Mouse (Mus musculus) hindbrain, embryonic 16.5 days (tissue): ENCODE measurements around the gene Ap3m1. TPM values are rescaled to one million over a fixed set of nuclear protein-coding genes. Genes with fewer than 3 reads are reported as not detected.

Experiments
- ATAC-seq: fragments of 200-750 bp; cut with Nextera tagmentation; 2 replicates; pipeline ENCODE4 v1.8.0; 2017; ENCODE audit warnings: moderate TSS enrichment, moderate library complexity
- H3K27ac ChIP-seq: fragments of 300-500 bp; sonication (generic); 2 replicates; pipeline ENCODE4 v1.5.1; 2014; ENCODE audit warnings: low read depth, mild to moderate bottlenecking, control low read depth, low read length, moderate library complexity
- H3K27me3 ChIP-seq: fragments of 300-500 bp; sonication (generic); replicated peaks from 2 replicates; pipeline ENCODE4 v1.6.1; 2014; ENCODE audit warnings: low read length; ENCODE audit not compliant: control insufficient read depth, insufficient read depth
- H3K36me3 ChIP-seq: fragments of 300-500 bp; sonication (generic); 2 replicates; pipeline ENCODE4 v1.6.1; 2014; ENCODE audit warnings: mild to moderate bottlenecking, low read length, moderate library complexity, mixed read lengths; ENCODE audit not compliant: control insufficient read depth, insufficient read depth
- H3K4me1 ChIP-seq: fragments of 300-500 bp; sonication (generic); 2 replicates; pipeline ENCODE4 v1.6.1; 2014; ENCODE audit warnings: low read depth, low read length; ENCODE audit not compliant: control insufficient read depth, insufficient read depth
- H3K4me2 ChIP-seq: fragments of 300-500 bp; sonication (generic); 2 replicates; pipeline ENCODE4 v1.6.1; 2014; ENCODE audit warnings: mild to moderate bottlenecking, low read length, control low read depth, moderate library complexity
- H3K4me3 ChIP-seq: fragments of 300-500 bp; sonication (generic); 2 replicates; pipeline ENCODE4 v1.5.1; 2014; ENCODE audit warnings: mild to moderate bottlenecking, low read length, control low read depth, moderate library complexity
- H3K9ac ChIP-seq: fragments of 300-500 bp; sonication (generic); 2 replicates; pipeline ENCODE4 v1.6.1; 2014; ENCODE audit warnings: low read depth, mild to moderate bottlenecking, control low read depth, low read length, moderate library complexity
- H3K9me3 ChIP-seq: fragments of 300-500 bp; sonication (generic); 2 replicates; pipeline ENCODE4 v1.6.1; 2014; ENCODE audit warnings: mild to moderate bottlenecking, low read length, moderate library complexity; ENCODE audit not compliant: control insufficient read depth
- WGBS: fragments of 180-500 bp; shearing (Covaris S2); extraction: QIAGEN DNeasy Blood & Tissue Kit; methylation state at CpG from one replicate; pipeline ENCODE4 v1.1.7; 2014; 5-methylcytosine and 5-hydroxymethylcytosine counted together
- polyA plus RNA-seq: library from polyadenylated mRNA; unstranded; fragments of >200 nt; fragmentation: Nextera tagmentation; extraction: Ambion mirVana; gene quantifications from 2 replicates; pipeline ENCODE4 v1.2.1, GENCODE M21; 2015

The Ap3m1 gene
- polyA plus RNA-seq, 1 experiment from 2014 or later, result 76.1 TPM

GRCm38 (mm10) chr14:20999617-21000016 is 52.7 kb downstream of the Ap3m1 start:
- H3K4me3 ChIP-seq, result no peak overlapping the region
- H3K4me2 ChIP-seq, result no peak overlapping the region
- H3K9ac ChIP-seq, result no peak overlapping the region
- H3K27me3 ChIP-seq, result no peaks in the 10 kb centered on the region
- H3K36me3 ChIP-seq, result no peaks in the 10 kb centered on the region
- no peaks in the 10 kb centered on the region for H3K4me1 ChIP-seq
- WGBS, result 88% methylated on average over 4 of the region's 4 CpGs
- ATAC-seq, result no peak
- no peak overlapping the region for H3K27ac ChIP-seq
- H3K9me3 ChIP-seq, result no peaks in the 10 kb centered on the region

- Histone ChIP-seq H3K9ac (no peak overlapping the region), H3K4me3 (no peak overlapping the region), H3K27me3 (no peaks in the 10 kb centered on the region), H3K4me1 (no peaks in the 10 kb centered on the region), H3K36me3 (no peaks in the 10 kb centered on the region), H3K27ac (no peak overlapping the region; the same call in 1 of the 2 replicates), H3K4me2 (no peak overlapping the region), H3K9me3 (no peaks in the 10 kb centered on the region)
- WGBS, result 43% methylated on average over 3 of the region's 3 CpGs
- peak; percentile 48; the same call in 1 of the 2 replicates for ATAC-seq
Observed at GRCm38 (mm10) chr14:20997548-20997947, 54.8 kb downstream of the Ap3m1 start.

GRCm38 (mm10) chr14:20996361-20996760 is 55.9 kb downstream of the Ap3m1 start:
- WGBS, result 75% methylated on average over 5 of the region's 5 CpGs
- Histone ChIP-seq H3K9ac (no peak overlapping the region), H3K9me3 (no peaks in the 10 kb centered on the region), H3K27ac (no peak overlapping the region), H3K36me3 (0 out of 2 replicates have a peak, but pooled peaks cover 2% of the 10 kb centered on the region), H3K4me1 (no peaks in the 10 kb centered on the region), H3K27me3 (no peaks in the 10 kb centered on the region), H3K4me3 (no peak overlapping the region), H3K4me2 (no peak overlapping the region)
- ATAC-seq, result no peak

GRCm38 (mm10) chr14:20995497-20995896 is 56.8 kb downstream of the Ap3m1 start:
- H3K4me1 ChIP-seq, result no peaks in the 10 kb centered on the region
- H3K36me3 ChIP-seq, result 0 out of 2 replicates have a peak, but pooled peaks cover 2% of the 10 kb centered on the region
- H3K9me3 ChIP-seq, result no peaks in the 10 kb centered on the region
- ATAC-seq, result no peak
- no peak overlapping the region for H3K4me3 ChIP-seq
- H3K27me3 ChIP-seq, result no peaks in the 10 kb centered on the region
- H3K27ac ChIP-seq, result no peak overlapping the region
- no peak overlapping the region for H3K9ac ChIP-seq
- WGBS, result 97% methylated on average over 2 of the region's 2 CpGs
- H3K4me2 ChIP-seq, result no peak overlapping the region

GRCm38 (mm10) chr14:20994475-20994874 is 57.8 kb downstream of the Ap3m1 start:
- ATAC-seq, result no peak
- H3K9me3 ChIP-seq, result no peaks in the 10 kb centered on the region
- no peaks in the 10 kb centered on the region for H3K27me3 ChIP-seq
- 0 out of 2 replicates have a peak, but pooled peaks cover 2% of the 10 kb centered on the region for H3K36me3 ChIP-seq
- 65% methylated on average over 3 of the region's 3 CpGs for WGBS
- no peaks in the 10 kb centered on the region for H3K4me1 ChIP-seq
- no peak overlapping the region for H3K9ac ChIP-seq
- no peak overlapping the region for H3K4me2 ChIP-seq
- no peak overlapping the region for H3K4me3 ChIP-seq
- H3K27ac ChIP-seq, result no peak overlapping the region

GRCm38 (mm10) chr14:20993067-20993691 is 59.1 kb downstream of the Ap3m1 start:
- Histone ChIP-seq H3K4me1 (no peaks in the 10 kb centered on the region), H3K27ac (no peak overlapping the region), H3K4me3 (no peak overlapping the region), H3K36me3 (0 out of 2 replicates have a peak, but pooled peaks cover 2% of the 10 kb centered on the region), H3K4me2 (no peak overlapping the region), H3K27me3 (no peaks in the 10 kb centered on the region), H3K9me3 (no peaks in the 10 kb centered on the region), H3K9ac (no peak overlapping the region)
- WGBS, result 49% methylated on average over 3 of the region's 3 CpGs
- ATAC-seq, result peak; percentile 58; the same call in 1 of the 2 replicates

GRCm38 (mm10) chr14:20991492-20991891 is 60.8 kb downstream of the Ap3m1 start:
- no peaks in the 10 kb centered on the region for H3K27me3 ChIP-seq
- no peak for ATAC-seq

GRCm38 (mm10) chr14:20985482-20985881 is 66.8 kb downstream of the Ap3m1 start:
- peaks cover 2% of the 10 kb centered on the region; the same call in 1 of the 2 replicates for H3K4me1 ChIP-seq
- H3K27me3 ChIP-seq, result no peaks in the 10 kb centered on the region
- H3K4me2 ChIP-seq, result no peak overlapping the region
- no peak for ATAC-seq
- no peaks in the 10 kb centered on the region for H3K36me3 ChIP-seq
- no peaks in the 10 kb centered on the region for H3K9me3 ChIP-seq
- 57% methylated on average over 3 of the region's 3 CpGs for WGBS
- no peak overlapping the region for H3K9ac ChIP-seq
- H3K27ac ChIP-seq, result no peak overlapping the region
- H3K4me3 ChIP-seq, result no peak overlapping the region

More at GRCm38 (mm10) chr14:20991492-20991891, 60.8 kb downstream of the Ap3m1 start:
- Histone ChIP-seq H3K9ac (no peak overlapping the region), H3K4me3 (no peak overlapping the region), H3K9me3 (no peaks in the 10 kb centered on the region), H3K4me1 (no peaks in the 10 kb centered on the region), H3K27ac (no peak overlapping the region), H3K36me3 (0 out of 2 replicates have a peak, but pooled peaks cover 2% of the 10 kb centered on the region), H3K4me2 (no peak overlapping the region)
- WGBS, result 90% methylated on average over 1 of the region's 1 CpGs

- no peaks in the 10 kb centered on the region for H3K9me3 ChIP-seq
- no peak overlapping the region for H3K27ac ChIP-seq
- no peak overlapping the region for H3K9ac ChIP-seq
- no peaks in the 10 kb centered on the region for H3K36me3 ChIP-seq
- WGBS, result 42% methylated on average over 2 of the region's 2 CpGs
- peaks cover 2% of the 10 kb centered on the region; the same call in 1 of the 2 replicates for H3K4me1 ChIP-seq
- H3K27me3 ChIP-seq, result no peaks in the 10 kb centered on the region
- ATAC-seq, result 0 out of 2 replicates have a peak, but pooled peaks have one; percentile 30
- no peak overlapping the region for H3K4me2 ChIP-seq
- H3K4me3 ChIP-seq, result no peak overlapping the region
Observed at GRCm38 (mm10) chr14:20983832-20984231, 68.5 kb downstream of the Ap3m1 start.
